Mouse (Mus musculus) forebrain, embryonic 11.5 days (tissue): ENCODE results near the gene Serpinb12. TPM values are rescaled to one million over a fixed set of nuclear protein-coding genes. Genes with fewer than 3 reads are reported as not detected.
"Not testable (repeated sequence)": the region's sequence is repeated elsewhere in the genome, so short reads cannot be mapped to it uniquely, and the experiment has no call there.

Experiments
- ATAC-seq: fragments of 200-750 bp; cut with Nextera tagmentation; replicated peaks from 2 replicates; pipeline ENCODE4 v1.8.0; 2017; ENCODE audit warnings: moderate TSS enrichment; ENCODE audit not compliant: low FRiP score
- DNase-seq: peaks from one replicate; pipeline ENCODE4 v3.0.0-alpha.2; 2017; ENCODE audit warnings: low spot score
- H3K27ac ChIP-seq: fragments of 300-500 bp; sonication (generic); 2 replicates; pipeline ENCODE4 v1.5.1; 2014; ENCODE audit warnings: low read depth, low read length
- H3K27me3 ChIP-seq: fragments of 300-500 bp; sonication (generic); 2 replicates; pipeline ENCODE4 v1.6.1; 2014; ENCODE audit warnings: mild to moderate bottlenecking, low read length, mixed read lengths; ENCODE audit not compliant: control insufficient read depth, insufficient read depth
- H3K36me3 ChIP-seq: fragments of 300-500 bp; sonication (generic); 2 replicates; pipeline ENCODE4 v1.6.1; 2014; ENCODE audit warnings: mild to moderate bottlenecking, low read length, moderate library complexity, mixed read lengths; ENCODE audit not compliant: control insufficient read depth, insufficient read depth
- H3K4me1 ChIP-seq: fragments of 300-500 bp; sonication (generic); replicated peaks from 2 replicates; pipeline ENCODE4 v1.6.1; 2014; ENCODE audit warnings: low read length, mixed read lengths; ENCODE audit not compliant: control insufficient read depth, insufficient read depth
- H3K4me2 ChIP-seq: fragments of 300-500 bp; sonication (generic); 2 replicates; pipeline ENCODE4 v1.6.1; 2014; ENCODE audit warnings: low read depth, mild to moderate bottlenecking, low read length, moderate library complexity, mixed read lengths; ENCODE audit not compliant: severe bottlenecking
- H3K4me3 ChIP-seq: fragments of 300-500 bp; sonication (generic); 2 replicates; pipeline ENCODE4 v1.5.1; 2014; ENCODE audit warnings: low read depth, low read length
- H3K9ac ChIP-seq: fragments of 300-500 bp; sonication (generic); 2 replicates; pipeline ENCODE4 v1.6.1; 2014; ENCODE audit warnings: low read length
- H3K9me3 ChIP-seq: fragments of 300-500 bp; sonication (generic); 2 replicates; pipeline ENCODE4 v1.6.1; 2016; ENCODE audit warnings: low read length, mixed read lengths; ENCODE audit not compliant: control insufficient read depth
- WGBS: fragments of 180-500 bp; shearing (Covaris S2); extraction: QIAGEN DNeasy Blood & Tissue Kit; methylation state at CpG from one replicate; pipeline ENCODE4 v1.1.7; 2014; 5-methylcytosine and 5-hydroxymethylcytosine counted together
- polyA plus RNA-seq: library from polyadenylated mRNA; unstranded; fragments of >200 nt; fragmentation: Nextera tagmentation; extraction: Ambion mirVana; gene quantifications from 2 replicates; pipeline ENCODE4 v1.2.1, GENCODE M21; 2014

The Serpinb12 gene
- polyA plus RNA-seq: not detected in 2 replicates

DNA sequence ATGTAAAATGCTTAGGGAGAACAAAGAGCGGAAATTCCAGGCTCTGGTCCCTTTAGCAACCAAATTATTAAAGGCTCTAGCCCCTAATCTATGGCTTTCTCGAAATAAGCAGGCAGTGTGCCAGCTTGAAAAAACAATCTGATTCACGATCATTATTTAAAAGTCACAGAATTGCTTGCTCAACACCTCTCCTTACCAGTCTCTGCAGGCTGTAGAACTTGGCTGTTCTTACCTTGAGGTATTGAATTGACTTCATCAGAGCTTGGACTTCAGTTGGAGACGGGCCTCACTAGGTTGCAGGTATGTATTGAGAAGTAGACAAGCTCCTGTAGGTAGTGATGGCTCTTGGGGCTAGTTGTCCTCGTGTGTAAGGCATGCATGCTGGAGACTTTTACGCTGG lies at the start of gene Serpinb12:
Gene Serpinb12 (plus strand): TSS at position 185 of the 400 bp plus-strand sequence.
- Histone ChIP-seq H3K27me3 (no peaks in the 10 kb centered on the region), H3K4me3 (no peak within 1 kb of the TSS), H3K4me2 (no peak within 1 kb of the TSS), H3K4me1 (no peaks in the 10 kb centered on the region), H3K27ac (no peak within 1 kb of the TSS), H3K36me3 (no peaks in the 10 kb centered on the region), H3K9ac (no peak within 1 kb of the TSS), H3K9me3 (no peaks in the 10 kb centered on the region)
- DNase-seq (no peak), ATAC-seq (no peak)
- 85% methylated on average over 6 of the region's 6 CpGs for WGBS

- H3K27ac ChIP-seq, H3K9ac ChIP-seq, H3K4me2 ChIP-seq, H3K27me3 ChIP-seq, ATAC-seq, DNase-seq, H3K4me3 ChIP-seq, H3K4me1 ChIP-seq, H3K36me3 ChIP-seq, H3K9me3 ChIP-seq: not testable (repeated sequence)
Observed at GRCm38 (mm10) chr1:106895142-106895541, 39.1 kb upstream of the Serpinb12 start.

DNA sequence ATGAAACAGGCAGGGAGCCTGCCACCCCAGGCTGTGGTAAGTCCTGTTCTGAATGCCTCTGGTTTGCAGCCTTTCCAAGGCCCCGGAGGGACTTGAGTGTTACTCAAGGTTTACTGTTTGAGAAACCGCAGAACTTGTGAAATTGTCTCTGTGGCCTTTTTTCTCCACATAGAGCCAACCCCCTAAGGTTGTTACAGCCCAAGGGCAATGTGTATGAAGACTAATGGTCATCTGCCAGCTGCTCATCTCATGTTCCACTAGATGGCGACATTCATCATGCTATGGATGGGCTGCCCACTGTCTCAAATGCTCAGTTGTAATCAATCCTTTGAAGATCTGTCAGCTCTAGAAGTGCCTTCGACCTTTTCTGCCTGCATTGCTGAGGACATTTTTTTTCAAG lies 32.8 kb upstream of the Serpinb12 start:
- H3K27ac ChIP-seq: no peak overlapping the region
- H3K4me2 ChIP-seq: no peak overlapping the region
- no peak overlapping the region for H3K9ac ChIP-seq
- peak; percentile 74; the same call in 1 of the 2 replicates for ATAC-seq
- no peaks in the 10 kb centered on the region for H3K27me3 ChIP-seq
- 35% methylated on average over 4 of the region's 4 CpGs for WGBS
- DNase-seq: no peak
- no peak overlapping the region for H3K4me3 ChIP-seq
- H3K4me1 ChIP-seq: no peaks in the 10 kb centered on the region
- H3K36me3 ChIP-seq: no peaks in the 10 kb centered on the region
- H3K9me3 ChIP-seq: no peaks in the 10 kb centered on the region

DNA sequence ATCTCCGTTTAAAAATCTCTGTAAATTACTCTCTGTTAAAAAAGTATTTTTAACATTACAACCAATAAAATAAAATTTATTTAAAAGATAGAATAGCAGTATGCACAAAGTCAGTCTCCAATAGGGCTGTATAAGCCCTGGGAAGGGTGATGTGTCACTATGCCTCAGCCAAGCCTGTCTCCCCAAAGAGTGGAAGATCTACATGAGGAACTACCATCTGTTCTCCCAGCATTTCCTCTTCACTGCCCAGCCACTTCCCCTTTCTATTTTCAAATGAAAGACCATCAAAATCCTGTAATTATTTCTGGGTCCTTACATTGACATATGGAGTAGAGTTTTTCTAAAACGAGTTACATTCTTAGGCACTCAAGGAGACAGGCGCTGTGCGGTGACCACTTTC lies 2.3 kb upstream of the Serpinb12 start:
- WGBS: 86% methylated on average over 4 of the region's 4 CpGs
- no peaks in the 10 kb centered on the region for H3K36me3 ChIP-seq

DNA sequence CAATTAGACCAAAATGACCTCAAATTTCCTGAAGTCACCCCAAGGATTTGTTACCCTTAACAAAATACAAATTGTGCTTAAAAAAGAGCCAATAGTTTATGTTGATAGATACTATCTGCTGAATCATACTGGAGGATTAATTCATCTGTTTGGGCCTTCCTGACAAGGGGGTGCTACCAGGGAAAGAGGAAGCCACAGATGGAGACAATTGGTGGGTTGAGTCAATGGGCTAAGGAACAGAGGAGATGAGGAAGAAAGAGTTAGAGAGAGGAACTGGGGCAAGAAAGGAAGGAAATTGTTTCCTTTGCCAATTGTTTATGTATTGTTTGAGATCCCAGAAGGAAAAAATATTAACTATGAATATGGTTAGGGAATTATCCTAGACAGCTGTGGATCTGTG lies 591 bp upstream of the Serpinb12 start:
- H3K4me3 ChIP-seq: no peak overlapping the region
- ATAC-seq (no peak), DNase-seq (no peak)
- no peak overlapping the region for H3K9ac ChIP-seq
- H3K27ac ChIP-seq: no peak overlapping the region
- no peaks in the 10 kb centered on the region for H3K36me3 ChIP-seq
- H3K4me2 ChIP-seq: no peak overlapping the region
- H3K9me3 ChIP-seq: no peaks in the 10 kb centered on the region
- no peaks in the 10 kb centered on the region for H3K4me1 ChIP-seq
- no peaks in the 10 kb centered on the region for H3K27me3 ChIP-seq

More for the DNA sequence above, 2.3 kb upstream of the Serpinb12 start:
- Histone ChIP-seq H3K9me3 (no peaks in the 10 kb centered on the region), H3K4me3 (no peak overlapping the region), H3K27me3 (no peaks in the 10 kb centered on the region), H3K4me2 (no peak overlapping the region), H3K27ac (no peak overlapping the region), H3K4me1 (no peaks in the 10 kb centered on the region), H3K9ac (no peak overlapping the region)
- no peak for DNase-seq
- no peak for ATAC-seq

GRCm38 (mm10) chr1:106947217-106947616 lies 13.0 kb downstream of the Serpinb12 start:
- WGBS: 70% methylated on average over 1 of the region's 1 CpGs
- no peaks in the 10 kb centered on the region for H3K9me3 ChIP-seq
- no peaks in the 10 kb centered on the region for H3K36me3 ChIP-seq
- no peak overlapping the region for H3K4me2 ChIP-seq
- DNase-seq: no peak
- H3K4me3 ChIP-seq: no peak overlapping the region
- H3K4me1 ChIP-seq: no peaks in the 10 kb centered on the region
- ATAC-seq: no peak
- no peak overlapping the region for H3K9ac ChIP-seq
- H3K27me3 ChIP-seq: no peaks in the 10 kb centered on the region
- H3K27ac ChIP-seq: no peak overlapping the region

GRCm38 (mm10) chr1:106959981-106960380 lies 25.7 kb downstream of the Serpinb12 start:
- Histone ChIP-seq H3K36me3 (no peaks in the 10 kb centered on the region), H3K9ac (no peak overlapping the region), H3K9me3 (no peaks in the 10 kb centered on the region), H3K4me1 (no peaks in the 10 kb centered on the region), H3K27me3 (no peaks in the 10 kb centered on the region), H3K4me2 (no peak overlapping the region), H3K4me3 (no peak overlapping the region), H3K27ac (no peak overlapping the region)
- 78% methylated on average over 3 of the region's 3 CpGs for WGBS
- DNase-seq (no peak), ATAC-seq (no peak)

DNA sequence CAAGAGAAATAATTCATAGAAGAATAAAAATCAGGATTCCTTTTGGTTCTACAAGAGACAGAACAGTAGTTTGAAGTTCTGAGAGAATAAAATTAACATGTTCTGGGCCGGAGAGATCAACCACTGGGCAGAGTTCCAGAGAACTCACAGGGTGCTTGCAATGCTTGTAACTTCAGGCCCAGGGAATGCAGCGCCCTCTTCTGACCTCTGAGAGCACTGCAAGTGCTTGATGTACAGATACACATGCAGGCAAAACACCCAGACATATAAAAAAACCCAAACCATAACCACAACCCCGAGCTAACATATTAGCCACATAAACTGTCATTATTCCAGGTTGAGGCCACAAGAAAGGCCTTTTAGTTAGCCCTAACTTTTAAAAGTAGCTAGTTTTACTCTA lies 26.8 kb downstream of the Serpinb12 start:
- no peak overlapping the region for H3K27ac ChIP-seq
- H3K4me3 ChIP-seq: no peak overlapping the region
- no peak overlapping the region for H3K4me2 ChIP-seq
- H3K4me1 ChIP-seq: no peaks in the 10 kb centered on the region
- H3K9me3 ChIP-seq: no peaks in the 10 kb centered on the region
- H3K27me3 ChIP-seq: no peaks in the 10 kb centered on the region
- 46% methylated on average over 3 of the region's 3 CpGs for WGBS
- DNase-seq (no peak), ATAC-seq (no peak)
- no peak overlapping the region for H3K9ac ChIP-seq
- H3K36me3 ChIP-seq: no peaks in the 10 kb centered on the region

GRCm38 (mm10) chr1:106980684-106981083 lies 46.4 kb downstream of the Serpinb12 start, which contains the start of gene Serpinb13:
TSS of gene Serpinb13 (plus strand) at chr1:106980984.
- no peak for ATAC-seq
- no peak within 1 kb of the TSS for H3K4me2 ChIP-seq

More at GRCm38 (mm10) chr1:106980684-106981083, 46.4 kb downstream of the Serpinb12 start, which contains the start of gene Serpinb13:
- Histone ChIP-seq H3K27ac (no peak within 1 kb of the TSS), H3K36me3 (no peaks in the 10 kb centered on the region), H3K9me3 (no peaks in the 10 kb centered on the region), H3K4me1 (no peaks in the 10 kb centered on the region), H3K9ac (no peak within 1 kb of the TSS), H3K27me3 (no peaks in the 10 kb centered on the region), H3K4me3 (no peak within 1 kb of the TSS)
- DNase-seq: no peak
